ENCODE assay signal across 8 mouse cellular contexts in genomic region chr2:39005574-39006079, GRCm38 (mm10). TPM values are rescaled to one million over a fixed set of nuclear protein-coding genes. Genes with fewer than 3 reads are reported as not detected.
DNase-seq lines count a peak whose midpoint lies in the region; ATAC-seq lines count a peak whose summit lies in the region.

TSS of gene Rpl35 (minus strand) at chr2:39005624.

- H3K9me3 ChIP-seq in liver, embryonic 12.5 days (replicated peaks): no peaks in the 10 kb centered on the region

- peak; percentile 36 to 42 for DNase-seq in left cerebral cortex, adult 18-20 months (ENCODE audit: low spot score in 2 of 2)
- no peak for DNase-seq in left cerebral cortex, adult 11 months (ENCODE audit: low spot score)
- peak; percentile 73 for DNase-seq in embryo, embryonic 10 days (ENCODE audit: low spot score)
- no peak for DNase-seq in heart, adult 18-20 months
- DNase-seq in kidney, adult 18-20 months: peak; percentile 65
- peak; percentile 36 for DNase-seq in neural tube, embryonic 10.5 days (ENCODE audit: extremely low spot score, low spot score)
- DNase-seq in ovary, postnatal 10 days (ENCODE audit: low spot score): no peak

- whole genome bisulfite sequencing in liver, embryonic 12.5 days (ENCODE audit: insufficient replicate concordance): 8% methylated on average over 15 of the region's 15 CpGs

- peak within 1 kb of the TSS; percentile 86 for H3K4me3 ChIP-seq in liver, embryonic 12.5 days

- H3K4me1 ChIP-seq in liver, embryonic 12.5 days: peaks cover 70% of the 10 kb centered on the region

- H3K27ac ChIP-seq in liver, embryonic 12.5 days: peak within 1 kb of the TSS; percentile 87

- peaks cover 37% of the 10 kb centered on the region for H3K36me3 ChIP-seq in liver, embryonic 12.5 days

- peak within 1 kb of the TSS; percentile 96 for H3K4me2 ChIP-seq in liver, embryonic 12.5 days

- peak within 1 kb of the TSS; percentile 91 for H3K9ac ChIP-seq in liver, embryonic 12.5 days

- no peak for ATAC-seq in liver, embryonic 12.5 days

- H3K27me3 ChIP-seq in liver, embryonic 12.5 days (replicated peaks): no peaks in the 10 kb centered on the region

RNA-seq across cellular contexts. Expression of gene Rpl35, which starts in this region (rescaled TPM):
- 100 to 1,000 TPM; 265 to 280 TPM for total RNA-seq in left cerebral cortex, adult 18-20 months (2021)
- 100 to 1,000 TPM; 336 to 368 TPM for total RNA-seq in heart, adult 18-20 months (2021)
- 995 and 1,050 TPM in 2 replicates for polyA plus RNA-seq in liver, embryonic 12.5 days (2016; fragmentation: Nextera tagmentation; extraction: Ambion mirVana)

Comparison
In these comparisons a context has a peak if more than half of its experiments do, and no peak if none do; other contexts are left out.
1. DNase-seq: peak in left cerebral cortex, adult 18-20 months (2 of 2), embryo, embryonic 10 days (single experiment), kidney, adult 18-20 months (single experiment) and neural tube, embryonic 10.5 days (single experiment); none in left cerebral cortex, adult 11 months (single experiment), heart, adult 18-20 months (0 of 2) and ovary, postnatal 10 days (single experiment).